Mouse (Mus musculus) liver, embryonic 15.5 days (tissue): ENCODE data around the gene Egflam. TPM values are rescaled to one million over a fixed set of nuclear protein-coding genes. Genes with fewer than 3 reads are reported as not detected.
A peak's percentile ranks its signal among the peaks of the same experiment; 100 is the strongest.

Experiments used
- ATAC-seq: fragments of 200-750 bp; cut with Nextera tagmentation; 2 replicates; pipeline ENCODE4 v1.8.0; 2017; ENCODE audit warnings: moderate number of reproducible peaks, mild to moderate bottlenecking, moderate library complexity; ENCODE audit not compliant: insufficient read depth
- H3K27ac ChIP-seq: fragments of 300-500 bp; sonication (generic); replicated peaks from 2 replicates; pipeline ENCODE4 v1.5.1; 2015; ENCODE audit warnings: mild to moderate bottlenecking, inconsistent platforms
- H3K27me3 ChIP-seq: fragments of 300-500 bp; sonication (generic); 2 replicates; pipeline ENCODE4 v1.6.1; 2015; ENCODE audit warnings: mild to moderate bottlenecking, inconsistent platforms
- H3K36me3 ChIP-seq: fragments of 300-500 bp; sonication (generic); replicated peaks from 2 replicates; pipeline ENCODE4 v1.6.1; 2015; ENCODE audit warnings: moderate library complexity, mild to moderate bottlenecking, inconsistent platforms
- H3K4me1 ChIP-seq: fragments of 300-500 bp; sonication (generic); replicated peaks from 2 replicates; pipeline ENCODE4 v1.6.1; 2015; ENCODE audit warnings: inconsistent platforms
- H3K4me2 ChIP-seq: fragments of 300-500 bp; sonication (generic); 2 replicates; pipeline ENCODE4 v1.6.1; 2015; ENCODE audit warnings: moderate library complexity, mild to moderate bottlenecking, inconsistent platforms
- H3K4me3 ChIP-seq: fragments of 300-500 bp; sonication (generic); replicated peaks from 2 replicates; pipeline ENCODE4 v1.5.1; 2015; ENCODE audit warnings: mild to moderate bottlenecking, inconsistent platforms
- H3K9ac ChIP-seq: fragments of 300-500 bp; sonication (generic); 2 replicates; pipeline ENCODE4 v1.6.1; 2015; ENCODE audit warnings: moderate library complexity, mild to moderate bottlenecking, inconsistent platforms
- H3K9me3 ChIP-seq: fragments of 300-500 bp; sonication (generic); replicated peaks from 2 replicates; pipeline ENCODE4 v1.6.1; 2016; ENCODE audit warnings: inconsistent platforms
- WGBS: fragments of 180-500 bp; shearing (Covaris S2); methylation state at CpG from one replicate; pipeline ENCODE4 v1.1.7; 2015; ENCODE audit warnings: mixed read lengths; ENCODE audit not compliant: insufficient replicate concordance; 5-methylcytosine and 5-hydroxymethylcytosine counted together
- polyA plus RNA-seq: library from polyadenylated mRNA; unstranded; fragments of >200 nt; fragmentation: Nextera tagmentation; extraction: Ambion mirVana; gene quantifications from 2 replicates; pipeline ENCODE4 v1.2.1, GENCODE M21; 2015

Egflam gene
- polyA plus RNA-seq, 1 experiment from 2014 or later = 0.67 TPM

GRCm38 (mm10) chr15:7167906-7168532 is 230.2 kb downstream of the Egflam start:
- no peaks in the 10 kb centered on the region for H3K27me3 ChIP-seq
- peaks cover 5% of the 10 kb centered on the region; the same call in 1 of the 2 replicates for H3K4me1 ChIP-seq
- no peak overlapping the region for H3K9ac ChIP-seq
- WGBS = 55% methylated on average over 11 of the region's 11 CpGs
- no peak overlapping the region for H3K4me3 ChIP-seq
- H3K36me3 ChIP-seq = 0 out of 2 replicates have a peak, but pooled peaks cover 3% of the 10 kb centered on the region
- H3K4me2 ChIP-seq = 0 out of 2 replicates have a peak overlapping the region, but pooled peaks have one; percentile 13
- peak; percentile 82 for ATAC-seq
- no peaks in the 10 kb centered on the region for H3K9me3 ChIP-seq
- peak overlapping the region; percentile 74 for H3K27ac ChIP-seq

- H3K4me2 ChIP-seq = 0 out of 2 replicates have a peak overlapping the region, but pooled peaks have one; percentile 13
Measured at GRCm38 (mm10) chr15:7167238-7167905, 230.8 kb downstream of the Egflam start.

GRCm38 (mm10) chr15:7166735-7167134 is 231.5 kb downstream of the Egflam start:
- peak; percentile 13; the same call in 1 of the 2 replicates for ATAC-seq
- peaks cover 5% of the 10 kb centered on the region; the same call in 1 of the 2 replicates for H3K4me1 ChIP-seq
- H3K27ac ChIP-seq = peak overlapping the region; percentile 53
- H3K4me2 ChIP-seq = no peak overlapping the region
- no peaks in the 10 kb centered on the region for H3K27me3 ChIP-seq
- H3K9ac ChIP-seq = no peak overlapping the region
- no peak overlapping the region for H3K4me3 ChIP-seq
- 63% methylated on average over 9 of the region's 9 CpGs for WGBS
- H3K36me3 ChIP-seq = no peaks in the 10 kb centered on the region
- no peaks in the 10 kb centered on the region for H3K9me3 ChIP-seq

More at GRCm38 (mm10) chr15:7167238-7167905, 230.8 kb downstream of the Egflam start:
- H3K27me3 ChIP-seq = no peaks in the 10 kb centered on the region
- 0 out of 2 replicates have a peak, but pooled peaks cover 2% of the 10 kb centered on the region for H3K36me3 ChIP-seq
- H3K9ac ChIP-seq = no peak overlapping the region
- H3K9me3 ChIP-seq = no peaks in the 10 kb centered on the region
- H3K27ac ChIP-seq = peak overlapping the region; percentile 74
- peaks cover 5% of the 10 kb centered on the region; the same call in 1 of the 2 replicates for H3K4me1 ChIP-seq
- no peak overlapping the region for H3K4me3 ChIP-seq
- 55% methylated on average over 10 of the region's 10 CpGs for WGBS
- peak; percentile 67 for ATAC-seq

- no peak for ATAC-seq
- Histone ChIP-seq H3K4me1 (peaks cover 10% of the 10 kb centered on the region), H3K9ac (no peak overlapping the region), H3K36me3 (no peaks in the 10 kb centered on the region), H3K4me3 (no peak overlapping the region), H3K27ac (no peak overlapping the region), H3K27me3 (no peaks in the 10 kb centered on the region), H3K9me3 (no peaks in the 10 kb centered on the region), H3K4me2 (no peak overlapping the region)
- WGBS = 56% methylated on average over 6 of the region's 6 CpGs
Measured at GRCm38 (mm10) chr15:7163851-7164250, 234.3 kb downstream of the Egflam start.

- peak overlapping the region; percentile 19; the same call in 1 of the 2 replicates for H3K27ac ChIP-seq
- peaks cover 5% of the 10 kb centered on the region; the same call in 1 of the 2 replicates for H3K4me1 ChIP-seq
- no peaks in the 10 kb centered on the region for H3K27me3 ChIP-seq
- no peak overlapping the region for H3K4me2 ChIP-seq
- no peak overlapping the region for H3K4me3 ChIP-seq
- H3K9ac ChIP-seq = no peak overlapping the region
- H3K9me3 ChIP-seq = no peaks in the 10 kb centered on the region
- 0 out of 2 replicates have a peak, but pooled peaks cover 6% of the 10 kb centered on the region for H3K36me3 ChIP-seq
- WGBS = 73% methylated on average over 8 of the region's 8 CpGs
- ATAC-seq = peak; percentile 59
Measured at GRCm38 (mm10) chr15:7160321-7160720, 237.9 kb downstream of the Egflam start.

- H3K4me3 ChIP-seq = no peak overlapping the region
- peak overlapping the region; percentile 19; the same call in 1 of the 2 replicates for H3K27ac ChIP-seq
- H3K4me2 ChIP-seq = no peak overlapping the region
- no peaks in the 10 kb centered on the region for H3K27me3 ChIP-seq
- H3K4me1 ChIP-seq = peaks cover 5% of the 10 kb centered on the region; the same call in 1 of the 2 replicates
- no peak overlapping the region for H3K9ac ChIP-seq
- H3K9me3 ChIP-seq = no peaks in the 10 kb centered on the region
- 0 out of 2 replicates have a peak, but pooled peaks cover 6% of the 10 kb centered on the region for H3K36me3 ChIP-seq
- ATAC-seq = peak; percentile 81
- 56% methylated on average over 9 of the region's 9 CpGs for WGBS
Measured at GRCm38 (mm10) chr15:7159869-7160268, 238.3 kb downstream of the Egflam start.

- Histone ChIP-seq H3K4me2 (no peak overlapping the region), H3K9me3 (no peaks in the 10 kb centered on the region), H3K9ac (no peak overlapping the region), H3K4me3 (no peak overlapping the region), H3K36me3 (0 out of 2 replicates have a peak, but pooled peaks cover 6% of the 10 kb centered on the region), H3K27me3 (no peaks in the 10 kb centered on the region), H3K4me1 (peaks cover 9% of the 10 kb centered on the region; the same call in 1 of the 2 replicates), H3K27ac (no peak overlapping the region)
- ATAC-seq = no peak
- 70% methylated on average over 6 of the region's 6 CpGs for WGBS
Measured at GRCm38 (mm10) chr15:7157658-7158057, 240.5 kb downstream of the Egflam start.
